Mouse (Mus musculus): Measurements from ENCODE around the gene Mocs2. TPM values are rescaled to one million over a fixed set of nuclear protein-coding genes. Genes with fewer than 3 reads are reported as not detected.

Mocs2 gene
- polyA plus RNA-seq, 1 experiment: 17.5 TPM

GRCm38 (mm10) chr13:114848945-114849344, 30.9 kb downstream of the Mocs2 start:
- Histone ChIP-seq H3K4me3 (replicated peaks; ENCODE audit: extremely low read depth, low read depth, low read length) (no peak overlapping the region), H3K4me1 (ENCODE audit: control insufficient read depth, insufficient read depth, low read length) (no peaks in the 10 kb centered on the region; the same call in 1 of the 2 replicates)
- TF ChIP-seq CTCF (IDR thresholded peaks at IDR 0.05; ENCODE audit: insufficient read depth, low read length) (no peak), POLR2A (IDR thresholded peaks at IDR 0.05; ENCODE audit: borderline replicate concordance, extremely low read depth, low read depth, low read length) (no peak)
- 64% methylated on average over 3 of the region's 3 CpGs for WGBS
- no peak for DNase-seq

DNA sequence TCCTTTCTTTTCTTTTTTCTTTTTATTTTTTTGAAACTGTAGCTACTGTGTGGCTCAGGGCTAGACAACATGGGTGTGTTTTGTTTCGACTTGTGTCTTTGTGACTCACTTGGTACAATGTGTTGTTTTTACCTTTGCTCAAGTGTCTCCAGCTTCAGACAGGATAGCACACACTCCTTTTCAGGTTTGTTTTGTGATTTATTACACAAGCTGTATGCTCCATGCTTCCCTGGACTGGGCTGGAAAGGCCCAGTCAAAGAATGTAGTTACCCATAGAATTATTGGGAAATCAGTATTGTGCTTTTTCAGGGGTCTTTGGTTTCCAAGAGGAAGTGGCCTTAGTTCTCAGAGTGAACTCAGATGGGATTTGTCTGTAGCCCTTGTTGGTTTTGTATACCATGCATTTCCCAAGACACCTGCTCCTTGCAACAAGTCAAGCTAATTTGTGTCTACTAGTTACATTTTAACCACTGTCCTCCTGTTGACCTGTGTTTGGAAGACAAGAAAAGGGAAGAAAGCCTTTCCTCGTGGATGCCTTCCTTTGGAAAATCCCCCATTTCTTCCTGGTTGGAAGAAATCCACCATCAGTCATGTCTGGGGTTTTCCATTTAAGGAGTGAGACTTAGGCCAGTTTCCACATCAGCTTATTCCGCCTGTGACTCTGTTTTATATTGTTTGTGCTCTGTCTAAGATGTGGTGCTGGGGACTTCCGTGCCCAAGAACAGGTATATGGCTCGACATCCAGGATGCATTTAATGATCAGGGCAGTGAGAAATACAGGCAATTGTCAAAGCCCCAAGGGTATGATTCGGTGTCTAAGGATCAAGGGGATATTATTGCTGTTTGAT, 34.5 kb downstream of the Mocs2 start:
- TF ChIP-seq POLR2A (IDR thresholded peaks at IDR 0.05; ENCODE audit: borderline replicate concordance, extremely low read depth, low read depth, low read length): no peak
- no peak for TF ChIP-seq CTCF (IDR thresholded peaks at IDR 0.05; ENCODE audit: insufficient read depth, low read length)
- H3K4me3 ChIP-seq (replicated peaks; ENCODE audit: extremely low read depth, low read depth, low read length): no peak overlapping the region
- H3K4me1 ChIP-seq (ENCODE audit: control insufficient read depth, insufficient read depth, low read length): no peaks in the 10 kb centered on the region; the same call in none of the 2 replicates
- WGBS: 59% methylated on average over 6 of the region's 6 CpGs
- no peak for DNase-seq

- WGBS: 80% methylated on average over 2 of the region's 2 CpGs
- no peak overlapping the region for H3K4me3 ChIP-seq (replicated peaks; ENCODE audit: extremely low read depth, low read depth, low read length)
- TF ChIP-seq CTCF (IDR thresholded peaks at IDR 0.05; ENCODE audit: insufficient read depth, low read length): no peak
- TF ChIP-seq POLR2A (IDR thresholded peaks at IDR 0.05; ENCODE audit: borderline replicate concordance, extremely low read depth, low read depth, low read length): no peak
- DNase-seq: no peak
- no peaks in the 10 kb centered on the region; the same call in none of the 2 replicates for H3K4me1 ChIP-seq (ENCODE audit: control insufficient read depth, insufficient read depth, low read length)
Measured at GRCm38 (mm10) chr13:114853152-114853551, 35.1 kb downstream of the Mocs2 start.

- H3K4me3 ChIP-seq (replicated peaks; ENCODE audit: extremely low read depth, low read depth, low read length): no peak overlapping the region
- 69% methylated on average over 6 of the region's 6 CpGs for WGBS
- H3K4me1 ChIP-seq (ENCODE audit: control insufficient read depth, insufficient read depth, low read length): no peaks in the 10 kb centered on the region; the same call in none of the 2 replicates
- no peak for DNase-seq
- TF ChIP-seq CTCF (IDR thresholded peaks at IDR 0.05; ENCODE audit: insufficient read depth, low read length): no peak
- no peak for TF ChIP-seq POLR2A (IDR thresholded peaks at IDR 0.05; ENCODE audit: borderline replicate concordance, extremely low read depth, low read depth, low read length)
Measured at GRCm38 (mm10) chr13:114854023-114854422, 36.0 kb downstream of the Mocs2 start.

DNA sequence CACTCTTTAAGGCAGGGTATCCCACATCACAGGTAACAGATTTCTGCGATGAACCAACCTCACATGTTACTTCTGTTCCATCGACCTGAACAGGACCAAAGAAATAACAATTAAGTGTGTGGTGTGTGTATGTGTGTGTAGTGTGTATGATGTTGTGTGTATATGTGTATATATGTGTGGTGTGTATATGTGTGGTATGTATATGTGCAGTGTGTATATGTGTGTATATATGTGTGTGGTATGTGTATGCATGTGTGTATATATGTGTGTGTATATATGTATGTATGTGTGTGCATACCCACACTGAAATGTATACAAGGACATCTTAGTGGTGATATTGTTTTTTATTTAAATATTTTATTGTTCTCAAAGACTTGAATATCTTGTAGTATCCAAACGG, 36.4 kb downstream of the Mocs2 start:
- DNase-seq: no peak
- H3K4me3 ChIP-seq (replicated peaks; ENCODE audit: extremely low read depth, low read depth, low read length): no peak overlapping the region
- 95% methylated on average over 3 of the region's 3 CpGs for WGBS
- no peaks in the 10 kb centered on the region; the same call in none of the 2 replicates for H3K4me1 ChIP-seq (ENCODE audit: control insufficient read depth, insufficient read depth, low read length)
- TF ChIP-seq CTCF (IDR thresholded peaks at IDR 0.05; ENCODE audit: insufficient read depth, low read length): no peak
- TF ChIP-seq POLR2A (IDR thresholded peaks at IDR 0.05; ENCODE audit: borderline replicate concordance, extremely low read depth, low read depth, low read length): no peak

GRCm38 (mm10) chr13:114855573-114856268, 37.7 kb downstream of the Mocs2 start:
- no peak for DNase-seq
- no peak for TF ChIP-seq CTCF (IDR thresholded peaks at IDR 0.05; ENCODE audit: insufficient read depth, low read length)
- no peak for TF ChIP-seq POLR2A (IDR thresholded peaks at IDR 0.05; ENCODE audit: borderline replicate concordance, extremely low read depth, low read depth, low read length)
- H3K4me3 ChIP-seq (replicated peaks; ENCODE audit: extremely low read depth, low read depth, low read length): no peak overlapping the region
- H3K4me1 ChIP-seq (ENCODE audit: control insufficient read depth, insufficient read depth, low read length): no peaks in the 10 kb centered on the region; the same call in none of the 2 replicates
- WGBS: 41% methylated on average over 15 of the region's 15 CpGs

DNA sequence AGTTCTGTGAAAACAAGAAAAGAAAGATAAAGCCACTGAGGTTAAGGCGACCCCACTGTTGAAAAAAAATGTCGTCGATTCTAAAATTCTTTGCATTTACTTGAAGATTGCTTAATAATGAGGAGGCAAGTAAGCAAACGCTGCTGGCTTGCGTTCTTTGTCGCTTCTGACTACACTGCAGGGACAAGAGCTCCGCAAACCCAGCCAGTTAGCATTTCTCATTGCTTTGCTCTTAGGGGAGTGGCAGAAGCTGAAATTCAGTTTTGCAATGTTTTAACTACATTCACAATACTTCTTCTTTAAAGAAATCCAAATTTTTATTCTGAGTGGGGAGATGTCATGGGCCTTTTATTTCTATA, 38.2 kb downstream of the Mocs2 start:
- H3K4me3 ChIP-seq (replicated peaks; ENCODE audit: extremely low read depth, low read depth, low read length): no peak overlapping the region
- WGBS: 45% methylated on average over 7 of the region's 7 CpGs
- H3K4me1 ChIP-seq (ENCODE audit: control insufficient read depth, insufficient read depth, low read length): no peaks in the 10 kb centered on the region; the same call in none of the 2 replicates
- TF ChIP-seq POLR2A (IDR thresholded peaks at IDR 0.05; ENCODE audit: borderline replicate concordance, extremely low read depth, low read depth, low read length) (no peak), CTCF (IDR thresholded peaks at IDR 0.05; ENCODE audit: insufficient read depth, low read length) (no peak)
- no peak for DNase-seq

GRCm38 (mm10) chr13:114857525-114857924, 39.5 kb downstream of the Mocs2 start:
- no peak overlapping the region for H3K4me3 ChIP-seq (replicated peaks; ENCODE audit: extremely low read depth, low read depth, low read length)
- DNase-seq: no peak
- TF ChIP-seq POLR2A (IDR thresholded peaks at IDR 0.05; ENCODE audit: borderline replicate concordance, extremely low read depth, low read depth, low read length) (no peak), CTCF (IDR thresholded peaks at IDR 0.05; ENCODE audit: insufficient read depth, low read length) (no peak)
- 70% methylated on average over 4 of the region's 4 CpGs for WGBS
- no peaks in the 10 kb centered on the region; the same call in none of the 2 replicates for H3K4me1 ChIP-seq (ENCODE audit: control insufficient read depth, insufficient read depth, low read length)

DNA sequence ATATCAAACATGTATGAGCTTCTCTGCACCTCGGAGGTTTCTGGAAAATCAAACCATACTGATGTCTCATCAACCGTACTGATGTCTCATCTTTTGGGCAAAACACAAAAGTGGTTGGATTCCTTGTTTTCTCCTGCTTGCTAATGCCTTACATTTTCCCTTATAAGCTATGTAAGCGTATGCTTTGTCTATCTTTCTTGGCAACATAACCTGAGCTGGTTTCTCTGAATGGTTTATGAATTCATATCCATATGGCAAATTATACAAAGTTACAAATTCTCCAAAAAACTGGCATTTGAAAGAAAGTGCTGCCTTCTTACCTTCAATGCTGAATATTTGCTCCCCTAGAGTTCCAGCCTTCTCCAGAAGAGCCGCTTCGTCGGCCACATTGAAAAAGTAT, 56.7 kb downstream of the Mocs2 start:
- Histone ChIP-seq H3K4me1 (ENCODE audit: control insufficient read depth, insufficient read depth, low read length) (no peaks in the 10 kb centered on the region), H3K4me3 (replicated peaks; ENCODE audit: extremely low read depth, low read depth, low read length) (no peak overlapping the region)
- 92% methylated on average over 6 of the region's 6 CpGs for WGBS
- DNase-seq: no peak
- TF ChIP-seq POLR2A (IDR thresholded peaks at IDR 0.05; ENCODE audit: borderline replicate concordance, extremely low read depth, low read depth, low read length) (no peak), CTCF (IDR thresholded peaks at IDR 0.05; ENCODE audit: insufficient read depth, low read length) (no peak)
